Mouse (Mus musculus) intestine, embryonic 16.5 days (tissue): ENCODE results near the gene Ddx4. TPM values are rescaled to one million over a fixed set of nuclear protein-coding genes. Genes with fewer than 3 reads are reported as not detected.

Experiments used
- ATAC-seq: fragments of 200-750 bp; cut with Nextera tagmentation; 2 replicates; pipeline ENCODE4 v1.8.0; 2017; ENCODE audit warnings: moderate TSS enrichment, moderate library complexity
- H3K27ac ChIP-seq: fragments of 300-500 bp; sonication (generic); 2 replicates; pipeline ENCODE4 v1.5.1; 2014; ENCODE audit warnings: mild to moderate bottlenecking, low read length
- H3K27me3 ChIP-seq: fragments of 300-500 bp; sonication (generic); replicated peaks from 2 replicates; pipeline ENCODE4 v1.6.1; 2014; ENCODE audit warnings: low read length, control low read depth, mixed read lengths; ENCODE audit not compliant: control insufficient read depth, insufficient read depth
- H3K36me3 ChIP-seq: fragments of 300-500 bp; sonication (generic); 2 replicates; pipeline ENCODE4 v1.6.1; 2014; ENCODE audit warnings: low read length, control low read depth; ENCODE audit not compliant: control insufficient read depth, insufficient read depth
- H3K4me1 ChIP-seq: fragments of 300-500 bp; sonication (generic); 2 replicates; pipeline ENCODE4 v1.6.1; 2014; ENCODE audit warnings: low read length, control low read depth, mixed read lengths; ENCODE audit not compliant: control insufficient read depth, insufficient read depth
- H3K4me2 ChIP-seq: fragments of 300-500 bp; sonication (generic); 2 replicates; pipeline ENCODE4 v1.6.1; 2014; ENCODE audit warnings: low read depth, low read length, control low read depth
- H3K4me3 ChIP-seq: fragments of 300-500 bp; sonication (generic); 2 replicates; pipeline ENCODE4 v1.5.1; 2014; ENCODE audit warnings: mild to moderate bottlenecking, low read length
- H3K9ac ChIP-seq: fragments of 300-500 bp; sonication (generic); 2 replicates; pipeline ENCODE4 v1.6.1; 2014; ENCODE audit warnings: low read depth, low read length
- H3K9me3 ChIP-seq: fragments of 300-500 bp; sonication (generic); 2 replicates; pipeline ENCODE4 v1.6.1; 2016; ENCODE audit warnings: low read length, control low read depth; ENCODE audit not compliant: control insufficient read depth
- WGBS: fragments of 180-500 bp; shearing (Covaris S2); extraction: QIAGEN DNeasy Blood & Tissue Kit; methylation state at CpG from one replicate; pipeline ENCODE4 v1.1.7; 2014; 5-methylcytosine and 5-hydroxymethylcytosine counted together
- polyA plus RNA-seq: library from polyadenylated mRNA; unstranded; fragments of >200 nt; fragmentation: Nextera tagmentation; extraction: Ambion mirVana; gene quantifications from 2 replicates; pipeline ENCODE4 v1.2.1, GENCODE M21; 2015

Ddx4 gene
- 0.18 and 0.24 TPM in 2 replicates for polyA plus RNA-seq

GRCm38 (mm10) chr13:112652205-112652604 lies at the start of gene Ddx4:
Ddx4 (minus strand) TSS chr13:112652475.
- Histone ChIP-seq H3K4me1 (no peaks in the 10 kb centered on the region), H3K4me2 (no peak within 1 kb of the TSS), H3K27me3 (0 out of 2 replicates have a peak, but pooled peaks cover 3% of the 10 kb centered on the region), H3K9me3 (peaks cover 13% of the 10 kb centered on the region), H3K4me3 (no peak within 1 kb of the TSS), H3K36me3 (no peaks in the 10 kb centered on the region), H3K27ac (no peak within 1 kb of the TSS), H3K9ac (no peak within 1 kb of the TSS)
- WGBS, result 69% methylated on average over 45 of the region's 45 CpGs
- no peak for ATAC-seq

GRCm38 (mm10) chr13:112701256-112701655 lies 49.0 kb upstream of the Ddx4 start:
- H3K4me2 ChIP-seq, result no peak overlapping the region
- WGBS, result 93% methylated on average over 8 of the region's 8 CpGs
- no peak overlapping the region for H3K4me3 ChIP-seq
- no peak overlapping the region for H3K9ac ChIP-seq
- no peak overlapping the region for H3K27ac ChIP-seq
- H3K4me1 ChIP-seq, result no peaks in the 10 kb centered on the region
- ATAC-seq, result no peak
- no peaks in the 10 kb centered on the region for H3K27me3 ChIP-seq
- no peaks in the 10 kb centered on the region for H3K9me3 ChIP-seq
- no peaks in the 10 kb centered on the region for H3K36me3 ChIP-seq

GRCm38 (mm10) chr13:112695526-112696240 lies 43.4 kb upstream of the Ddx4 start:
- H3K27ac ChIP-seq, result no peak overlapping the region
- peaks cover 4% of the 10 kb centered on the region; the same call in 1 of the 2 replicates for H3K9me3 ChIP-seq
- WGBS, result 97% methylated on average over 8 of the region's 8 CpGs
- H3K4me2 ChIP-seq, result no peak overlapping the region
- no peaks in the 10 kb centered on the region for H3K36me3 ChIP-seq
- no peaks in the 10 kb centered on the region for H3K27me3 ChIP-seq
- no peak overlapping the region for H3K4me3 ChIP-seq
- H3K4me1 ChIP-seq, result no peaks in the 10 kb centered on the region
- no peak overlapping the region for H3K9ac ChIP-seq
- no peak for ATAC-seq

GRCm38 (mm10) chr13:112692870-112693553 lies 40.7 kb upstream of the Ddx4 start:
- Histone ChIP-seq H3K36me3 (no peaks in the 10 kb centered on the region), H3K9me3 (peaks cover 4% of the 10 kb centered on the region; the same call in 1 of the 2 replicates), H3K4me1 (no peaks in the 10 kb centered on the region), H3K27me3 (no peaks in the 10 kb centered on the region), H3K9ac (no peak overlapping the region), H3K27ac (no peak overlapping the region), H3K4me2 (no peak overlapping the region), H3K4me3 (no peak overlapping the region)
- no peak for ATAC-seq
- 75% methylated on average over 10 of the region's 10 CpGs for WGBS

- 42% methylated on average over 2 of the region's 2 CpGs for WGBS
- Histone ChIP-seq H3K4me1 (no peaks in the 10 kb centered on the region), H3K27me3 (no peaks in the 10 kb centered on the region), H3K4me2 (no peak overlapping the region), H3K4me3 (no peak overlapping the region), H3K9me3 (no peaks in the 10 kb centered on the region), H3K9ac (no peak overlapping the region), H3K36me3 (no peaks in the 10 kb centered on the region), H3K27ac (no peak overlapping the region)
- peak; percentile 11; the same call in 1 of the 2 replicates for ATAC-seq
Observed at GRCm38 (mm10) chr13:112686155-112686554, 33.9 kb upstream of the Ddx4 start.

GRCm38 (mm10) chr13:112683970-112684369 lies 31.7 kb upstream of the Ddx4 start:
- H3K27ac ChIP-seq, result no peak overlapping the region
- no peak overlapping the region for H3K4me3 ChIP-seq

GRCm38 (mm10) chr13:112683312-112683711 lies 31.0 kb upstream of the Ddx4 start:
- H3K27me3 ChIP-seq, result no peaks in the 10 kb centered on the region
- ATAC-seq, result no peak
- no peaks in the 10 kb centered on the region for H3K36me3 ChIP-seq
- H3K9me3 ChIP-seq, result no peaks in the 10 kb centered on the region
- H3K4me3 ChIP-seq, result no peak overlapping the region
- no peak overlapping the region for H3K9ac ChIP-seq
- H3K4me1 ChIP-seq, result no peaks in the 10 kb centered on the region
- H3K4me2 ChIP-seq, result no peak overlapping the region
- H3K27ac ChIP-seq, result no peak overlapping the region
- WGBS, result 81% methylated on average over 2 of the region's 2 CpGs

More at GRCm38 (mm10) chr13:112683970-112684369, 31.7 kb upstream of the Ddx4 start:
- Histone ChIP-seq H3K9ac (no peak overlapping the region), H3K9me3 (no peaks in the 10 kb centered on the region), H3K4me1 (no peaks in the 10 kb centered on the region), H3K4me2 (no peak overlapping the region), H3K27me3 (no peaks in the 10 kb centered on the region), H3K36me3 (no peaks in the 10 kb centered on the region)
- ATAC-seq, result no peak
- WGBS, result 84% methylated on average over 6 of the region's 6 CpGs

- WGBS, result 91% methylated on average over 4 of the region's 4 CpGs
- H3K4me3 ChIP-seq, result no peak overlapping the region
- no peak overlapping the region for H3K4me2 ChIP-seq
Observed at GRCm38 (mm10) chr13:112678154-112678553, 25.9 kb upstream of the Ddx4 start.

GRCm38 (mm10) chr13:112673899-112674447 lies 21.7 kb upstream of the Ddx4 start:
- Histone ChIP-seq H3K4me1 (peaks cover 4% of the 10 kb centered on the region; the same call in 1 of the 2 replicates), H3K4me3 (no peak overlapping the region), H3K9me3 (no peaks in the 10 kb centered on the region), H3K27me3 (no peaks in the 10 kb centered on the region), H3K9ac (no peak overlapping the region), H3K4me2 (no peak overlapping the region), H3K27ac (no peak overlapping the region), H3K36me3 (no peaks in the 10 kb centered on the region)
- ATAC-seq, result peak; percentile 75
- 11% methylated on average over 9 of the region's 9 CpGs for WGBS

More at GRCm38 (mm10) chr13:112678154-112678553, 25.9 kb upstream of the Ddx4 start:
- ATAC-seq, result no peak
- H3K27me3 ChIP-seq, result no peaks in the 10 kb centered on the region
- H3K4me1 ChIP-seq, result peaks cover 4% of the 10 kb centered on the region; the same call in 1 of the 2 replicates
- no peaks in the 10 kb centered on the region for H3K36me3 ChIP-seq
- H3K9me3 ChIP-seq, result no peaks in the 10 kb centered on the region
- H3K27ac ChIP-seq, result no peak overlapping the region
- H3K9ac ChIP-seq, result no peak overlapping the region
